Mouse (Mus musculus) lung, embryonic 15.5 days (tissue): ENCODE data around the gene Skida1. TPM values are rescaled to one million over a fixed set of nuclear protein-coding genes. Genes with fewer than 3 reads are reported as not detected.
A peak's percentile ranks its signal among the peaks of the same experiment; 100 is the strongest.

ENCODE experiments used
- microRNA-seq: library from miRNA; unstranded; fragments of <30 nt; microRNA quantifications from one replicate; pipeline ENCODE4, GENCODE M21; 2016
- polyA plus RNA-seq: library from polyadenylated mRNA; unstranded; fragments of >200 nt; fragmentation: Nextera tagmentation; extraction: Ambion mirVana; gene quantifications from 2 replicates; pipeline ENCODE4 v1.2.1, GENCODE M21; 2015

Gene Skida1
- polyA plus RNA-seq, 1 experiment from 2014 or later: 7.2 TPM

Small RNAs within 50 kb of the gene (microRNA-seq; reads per million reads assigned to microRNA genes)
- 11.1 reads per million, percentile 30 among the genes with 10 or more reads in this experiment for gene Mir7655

Other genes with a start within 250 kb of the Skida1 start
- gene H2al2a, start 52.1 kb downstream of the Skida1 start, polyA plus RNA-seq: not detected in 2 replicates
- 12.5 and 13.6 TPM in 2 replicates for gene A930004D18Rik, start 11.3 kb downstream of the Skida1 start, polyA plus RNA-seq
- 58.9 and 59.4 TPM in 2 replicates for gene Mllt10, start 6.2 kb upstream of the Skida1 start, polyA plus RNA-seq